Mouse (Mus musculus) urinary bladder, adult 18-20 months (tissue): ENCODE data around the gene Hist1h4d.
"Not testable (repeated sequence)": the region's sequence is repeated elsewhere in the genome, so short reads cannot be mapped to it uniquely, and the experiment has no call there.

Experiments used
- DNase-seq, 2 experiments: peaks; one replicate each; pipeline ENCODE4 v3.0.0; 2022; ENCODE audit warnings: low spot score in 2 of 2, mixed read lengths in 2 of 2

The Hist1h4d gene

GRCm38 (mm10) chr13:23581408-23582218 lies at the start of gene Hist1h4d:
Hist1h4d (plus strand) TSS chr13:23581598.
- DNase-seq, result peak; percentile 95 to 96

DNA sequence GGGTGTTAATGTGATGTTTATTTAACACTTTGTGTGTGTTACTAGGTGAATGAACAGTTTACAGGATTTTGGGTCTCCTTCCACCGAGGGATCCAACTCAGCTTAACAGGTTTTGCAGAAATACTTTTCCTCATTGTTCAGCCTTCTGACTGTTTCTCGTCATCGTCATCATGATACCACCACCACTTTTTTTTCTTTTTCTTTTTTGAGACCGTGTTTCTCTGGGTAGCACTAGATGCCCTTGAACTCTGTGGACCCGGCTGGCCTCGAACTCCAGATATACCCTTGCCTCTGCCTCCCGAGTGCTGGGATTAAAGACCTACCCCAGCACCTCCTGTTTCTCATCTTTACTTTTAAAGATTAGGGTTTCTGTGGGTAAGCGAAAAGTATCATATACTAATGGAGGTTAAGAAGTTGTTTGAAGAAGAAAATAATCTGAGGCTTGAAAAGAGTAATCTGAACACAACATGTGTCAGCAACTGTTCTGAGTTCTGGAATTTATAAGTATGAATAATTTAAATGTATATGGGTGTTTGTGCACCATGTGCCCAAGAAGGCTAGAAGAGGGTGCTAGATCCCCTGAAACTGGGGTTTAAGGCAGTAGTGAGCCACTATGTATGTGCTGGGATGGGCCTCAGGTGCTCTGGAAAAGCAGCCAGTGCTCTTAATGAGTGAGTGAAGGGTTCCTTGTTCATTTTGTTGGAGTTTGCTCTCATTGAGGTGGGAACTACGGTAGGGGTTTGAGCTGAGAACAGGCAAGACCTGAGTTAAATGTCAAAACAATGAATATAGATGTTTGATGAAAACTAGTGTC lies 48.9 kb upstream of the Hist1h4d start:
- no peak for DNase-seq

DNA sequence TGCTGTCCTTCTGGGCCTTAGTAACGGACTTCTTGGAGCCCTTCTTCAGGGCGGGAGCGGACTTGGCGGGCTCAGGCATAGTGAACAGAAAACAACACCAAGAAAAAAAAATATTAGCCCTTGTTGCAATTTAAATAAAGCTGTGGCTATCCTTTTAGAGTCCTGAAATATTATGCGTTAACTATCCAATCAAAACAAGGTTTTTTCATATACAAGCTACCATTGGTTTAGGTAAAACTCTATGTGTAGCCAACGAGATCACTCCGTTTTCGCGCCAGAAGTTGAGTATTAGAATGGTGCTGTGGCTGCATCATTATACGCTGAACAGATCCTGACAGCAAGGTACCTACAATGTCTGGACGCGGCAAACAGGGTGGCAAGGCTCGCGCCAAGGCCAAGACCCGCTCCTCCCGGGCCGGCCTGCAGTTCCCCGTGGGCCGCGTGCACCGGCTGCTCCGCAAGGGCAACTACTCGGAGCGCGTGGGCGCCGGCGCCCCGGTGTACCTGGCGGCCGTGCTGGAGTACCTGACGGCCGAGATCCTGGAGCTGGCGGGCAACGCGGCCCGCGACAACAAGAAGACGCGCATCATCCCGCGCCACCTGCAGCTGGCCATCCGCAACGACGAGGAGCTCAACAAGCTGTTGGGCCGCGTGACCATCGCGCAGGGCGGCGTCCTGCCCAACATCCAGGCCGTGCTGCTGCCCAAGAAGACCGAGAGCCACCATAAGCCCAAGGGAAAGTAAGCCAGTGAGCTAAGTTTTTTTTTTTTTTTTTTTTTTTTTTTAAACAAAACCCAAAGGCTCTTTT lies 47.6 kb upstream of the Hist1h4d start, which contains the start of gene Hist1h2af:
Gene Hist1h2af, plus strand, starts transcription at position 347 of the 808 bp plus-strand sequence.
- DNase-seq, result not testable (repeated sequence)

DNA sequence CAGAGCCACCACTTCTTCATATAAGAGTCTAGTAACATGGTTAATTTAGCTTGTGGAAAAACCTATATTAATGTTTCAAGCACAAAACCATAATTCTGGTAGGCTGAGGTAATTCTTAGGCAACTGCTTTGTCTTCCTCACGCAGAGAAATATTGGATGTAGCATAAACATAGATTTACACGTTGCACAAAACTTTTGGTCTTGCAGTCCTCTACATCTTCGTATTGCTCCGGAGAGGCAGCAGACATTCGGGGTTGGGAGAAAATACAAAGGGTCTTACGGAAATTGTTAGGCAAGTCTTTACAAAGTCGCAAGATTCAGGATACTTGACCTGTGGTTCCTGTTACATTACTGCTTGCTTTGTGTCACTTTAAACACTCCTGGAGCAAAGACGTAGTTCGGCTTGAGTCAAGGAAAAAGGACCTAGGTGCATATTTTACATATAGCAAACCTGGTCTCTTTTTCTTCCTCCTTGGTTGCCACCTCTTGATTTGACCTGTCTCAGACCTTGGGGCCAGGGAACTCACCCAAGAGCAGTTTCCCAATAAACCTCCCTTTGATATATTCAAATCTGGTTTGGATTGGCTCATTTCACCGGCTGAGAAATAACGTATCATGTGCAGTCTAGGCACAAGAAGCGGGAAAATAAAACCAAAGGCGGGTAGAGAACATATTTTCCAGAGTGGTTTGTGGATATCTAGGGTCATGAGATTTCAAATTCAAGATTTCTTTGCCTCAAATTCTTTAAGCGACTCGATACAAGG lies 46.8 kb upstream of the Hist1h4d start:
- no peak for DNase-seq

DNA sequence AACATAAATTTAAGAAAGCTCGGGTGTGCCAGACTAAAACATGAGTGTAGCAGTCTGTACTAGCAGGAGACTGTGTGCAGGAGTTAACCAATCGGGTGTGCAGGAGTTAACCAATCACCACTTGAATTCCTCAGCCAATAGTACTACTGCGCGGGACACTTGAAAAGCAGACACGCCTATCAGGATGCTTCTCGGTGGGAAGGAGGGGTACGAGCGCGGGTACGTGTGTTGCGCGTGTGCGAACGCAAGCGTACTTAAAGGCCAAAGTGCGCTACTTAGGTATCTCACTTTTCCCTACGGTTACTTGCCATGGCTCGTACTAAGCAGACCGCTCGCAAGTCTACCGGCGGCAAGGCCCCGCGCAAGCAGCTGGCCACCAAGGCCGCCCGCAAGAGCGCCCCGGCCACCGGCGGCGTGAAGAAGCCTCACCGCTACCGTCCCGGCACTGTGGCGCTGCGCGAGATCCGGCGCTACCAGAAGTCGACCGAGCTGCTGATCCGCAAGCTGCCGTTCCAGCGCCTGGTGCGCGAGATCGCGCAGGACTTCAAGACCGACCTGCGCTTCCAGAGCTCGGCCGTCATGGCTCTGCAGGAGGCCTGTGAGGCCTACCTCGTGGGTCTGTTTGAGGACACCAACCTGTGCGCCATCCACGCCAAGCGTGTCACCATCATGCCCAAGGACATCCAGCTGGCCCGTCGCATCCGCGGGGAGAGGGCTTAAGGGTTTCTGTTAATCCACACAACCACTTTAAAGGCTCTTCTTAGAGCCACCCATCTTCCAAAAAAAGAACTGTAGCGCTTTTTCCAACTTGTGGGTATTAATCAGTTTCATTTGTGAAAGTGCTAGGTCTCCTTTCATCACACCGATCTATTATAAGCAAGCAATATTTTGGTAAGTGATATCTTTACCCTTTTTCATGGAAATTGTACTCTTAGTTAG lies 46.0 kb upstream of the Hist1h4d start, which contains the start of gene Hist1h3g:
Gene Hist1h3g, plus strand, starts transcription at position 286 of the 939 bp plus-strand sequence.
- peak; percentile 67 to 70 for DNase-seq

- DNase-seq, result no peak
These were observed 45.1 kb upstream of the Hist1h4d start for GRCm38 (mm10) chr13:23536076-23536822.

DNA sequence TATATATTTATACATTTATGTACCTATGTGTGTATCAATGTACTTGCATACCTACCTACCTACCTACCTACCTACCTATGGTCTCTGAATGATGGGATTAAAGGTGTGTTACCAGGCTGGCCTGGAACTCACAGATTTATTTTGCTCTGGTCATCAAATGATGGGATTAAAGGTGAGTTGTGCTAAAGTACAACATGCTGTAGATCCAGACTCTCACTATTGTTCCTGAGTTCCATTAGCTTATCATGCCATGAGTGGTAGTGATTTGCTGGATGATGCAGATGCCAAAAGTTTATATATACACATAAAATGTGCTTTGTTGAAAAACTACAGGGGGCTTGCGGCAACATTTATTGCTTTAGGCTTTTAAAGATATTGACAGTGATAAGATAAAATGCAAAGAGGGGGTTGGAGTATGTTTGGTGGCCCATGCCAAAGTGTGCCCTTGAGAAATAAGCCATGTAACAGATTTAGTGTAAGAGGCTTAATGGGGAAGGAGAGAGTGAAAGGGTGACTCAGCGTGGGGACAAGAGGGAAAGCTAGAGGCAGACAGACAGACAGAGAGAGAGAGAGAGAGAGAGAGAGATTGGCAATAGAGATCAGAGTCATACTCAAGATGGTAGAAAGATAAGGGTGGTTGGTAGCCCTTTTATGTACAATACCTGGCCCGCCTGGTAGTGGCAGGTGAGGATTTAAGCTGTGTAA lies 44.2 kb upstream of the Hist1h4d start:
- DNase-seq, result no peak

DNA sequence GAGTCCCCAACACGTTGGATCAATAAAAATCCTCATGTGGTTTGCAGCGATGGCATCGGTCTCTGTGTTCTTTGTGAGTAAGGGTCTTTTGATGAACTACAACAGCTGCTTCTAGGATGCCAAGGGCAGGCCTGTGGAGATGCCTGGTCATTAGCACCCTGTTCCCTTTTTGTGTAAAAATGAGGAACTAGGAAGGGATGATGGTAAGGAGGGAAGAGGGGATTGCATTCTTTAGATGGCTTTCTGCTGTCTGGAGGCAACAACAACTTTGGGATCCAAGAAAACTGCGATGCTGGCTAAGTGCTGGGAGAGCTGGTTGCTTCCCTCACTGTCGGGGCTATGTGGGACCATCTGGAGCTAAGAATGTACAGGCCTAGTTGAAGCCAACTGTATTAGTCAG lies 43.1 kb upstream of the Hist1h4d start:
- DNase-seq, result no peak

GRCm38 (mm10) chr13:23539821-23540220 lies 41.6 kb upstream of the Hist1h4d start:
- DNase-seq, result not testable (repeated sequence)

GRCm38 (mm10) chr13:23541497-23541896 lies 39.9 kb upstream of the Hist1h4d start:
- no peak for DNase-seq

- DNase-seq, result not testable (repeated sequence)
These were observed 39.0 kb upstream of the Hist1h4d start for GRCm38 (mm10) chr13:23542225-23542980.

- DNase-seq, result peak; percentile 56 to 61
These were observed 38.3 kb upstream of the Hist1h4d start, which contains the start of gene Hist1h2bh for GRCm38 (mm10) chr13:23542999-23543607. Hist1h2bh (minus strand) TSS chr13:23543392.

GRCm38 (mm10) chr13:23543965-23544786 lies 37.2 kb upstream of the Hist1h4d start, which contains the start of gene Hist1h3f:
Hist1h3f (plus strand) TSS chr13:23544052.
- DNase-seq, result peak; percentile 59 to 62

DNA sequence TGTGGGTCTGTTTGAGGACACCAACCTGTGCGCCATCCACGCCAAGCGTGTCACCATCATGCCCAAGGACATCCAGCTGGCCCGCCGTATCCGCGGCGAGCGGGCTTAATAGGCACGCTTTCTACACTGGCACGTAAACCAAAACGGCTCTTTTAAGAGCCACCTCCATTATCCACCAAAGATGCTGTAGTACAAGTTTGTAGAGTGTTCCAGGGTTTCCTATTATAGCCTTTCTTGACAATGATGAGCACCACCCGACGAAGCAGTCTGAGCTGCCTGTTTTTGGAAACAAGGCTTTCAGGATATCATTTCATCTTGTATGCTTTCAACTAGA lies 36.6 kb upstream of the Hist1h4d start:
- not testable (repeated sequence) for DNase-seq

- DNase-seq, result no peak
These were observed 34.7 kb upstream of the Hist1h4d start for GRCm38 (mm10) chr13:23546694-23547093.

DNA sequence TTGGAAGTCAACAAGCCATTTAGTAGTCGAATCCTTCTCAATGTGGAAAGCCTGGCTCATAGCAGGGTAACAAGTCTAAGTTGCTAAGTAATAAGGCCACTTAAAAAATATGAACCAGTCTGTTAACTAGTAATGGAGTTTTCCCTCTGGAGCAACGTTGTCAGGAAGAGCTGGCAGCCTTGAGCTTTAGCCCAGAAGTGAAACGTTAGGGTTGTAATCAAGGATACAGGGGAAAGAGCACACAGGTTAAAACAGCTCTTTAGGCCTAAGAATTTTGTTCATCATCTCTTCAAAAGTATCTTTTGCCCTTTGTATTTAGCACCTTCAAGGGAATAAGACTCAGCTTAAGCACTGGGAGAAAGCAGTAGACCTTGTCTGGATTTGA lies 30.6 kb upstream of the Hist1h4d start:
- no peak for DNase-seq
